Mouse (Mus musculus) limb, embryonic 14.5 days (tissue): ENCODE measurements at regions not wholly inside any gene's neighbourhood (a gene's known extent, or its start where the extent isn't known, plus 50 kb on each side); places are given as distances from the start of the nearest gene placed in this dataset.

Experiments used
- ATAC-seq: fragments of 200-750 bp; cut with Nextera tagmentation; 2 replicates; pipeline ENCODE4 v1.8.0; 2017; ENCODE audit warnings: low read depth, moderate number of reproducible peaks, moderate TSS enrichment; ENCODE audit not compliant: low FRiP score
- DNase-seq: peaks from one replicate; pipeline ENCODE4 v3.0.0-alpha.2; 2015; ENCODE audit warnings: low spot score
- H3K27ac ChIP-seq: fragments of 300-500 bp; sonication (generic); replicated peaks from 2 replicates; pipeline ENCODE4 v1.5.1; 2014; ENCODE audit warnings: low read depth, mild to moderate bottlenecking, low read length, moderate library complexity, mixed read lengths
- H3K27me3 ChIP-seq: fragments of 300-500 bp; sonication (generic); 2 replicates; pipeline ENCODE4 v1.6.1; 2014; ENCODE audit warnings: low read length, mixed read lengths; ENCODE audit not compliant: control insufficient read depth, insufficient read depth
- H3K36me3 ChIP-seq: fragments of 300-500 bp; sonication (generic); 2 replicates; pipeline ENCODE4 v1.6.1; 2014; ENCODE audit warnings: mild to moderate bottlenecking, low read length, moderate library complexity, mixed read lengths; ENCODE audit not compliant: control insufficient read depth, insufficient read depth
- H3K4me1 ChIP-seq: fragments of 300-500 bp; sonication (generic); 2 replicates; pipeline ENCODE4 v1.6.1; 2014; ENCODE audit warnings: antibody characterized with exemption, low read length, mixed read lengths; ENCODE audit not compliant: control insufficient read depth, insufficient read depth
- H3K4me2 ChIP-seq: fragments of 300-500 bp; sonication (generic); replicated peaks from 2 replicates; pipeline ENCODE4 v1.6.1; 2014; ENCODE audit warnings: low read depth, mild to moderate bottlenecking, low read length, moderate library complexity; ENCODE audit not compliant: severe bottlenecking
- H3K4me3 ChIP-seq: fragments of 300-500 bp; sonication (generic); replicated peaks from 2 replicates; pipeline ENCODE4 v1.5.1; 2014; ENCODE audit warnings: low read length
- H3K9ac ChIP-seq: fragments of 300-500 bp; sonication (generic); 2 replicates; pipeline ENCODE4 v1.6.1; 2014; ENCODE audit warnings: mild to moderate bottlenecking, low read depth, low read length, moderate library complexity; ENCODE audit not compliant: severe bottlenecking
- H3K9me3 ChIP-seq: fragments of 300-500 bp; sonication (generic); 2 replicates; pipeline ENCODE4 v1.6.1; 2016; ENCODE audit warnings: low read length; ENCODE audit not compliant: control insufficient read depth
- POLR2A ChIP-seq: fragments of 200-500 bp; IDR thresholded peaks from 2 replicates; pipeline ENCODE4 v1.8.0; 2012; ENCODE audit warnings: inconsistent platforms, mild to moderate bottlenecking, moderate library complexity, borderline replicate concordance; ENCODE audit not compliant: insufficient read depth, insufficient read length; ENCODE audit errors: extremely low read depth
- WGBS: fragments of 180-500 bp; shearing (Covaris S2); extraction: QIAGEN DNeasy Blood & Tissue Kit; methylation state at CpG from one replicate; pipeline ENCODE4 v1.1.7; 2014; 5-methylcytosine and 5-hydroxymethylcytosine counted together

DNA sequence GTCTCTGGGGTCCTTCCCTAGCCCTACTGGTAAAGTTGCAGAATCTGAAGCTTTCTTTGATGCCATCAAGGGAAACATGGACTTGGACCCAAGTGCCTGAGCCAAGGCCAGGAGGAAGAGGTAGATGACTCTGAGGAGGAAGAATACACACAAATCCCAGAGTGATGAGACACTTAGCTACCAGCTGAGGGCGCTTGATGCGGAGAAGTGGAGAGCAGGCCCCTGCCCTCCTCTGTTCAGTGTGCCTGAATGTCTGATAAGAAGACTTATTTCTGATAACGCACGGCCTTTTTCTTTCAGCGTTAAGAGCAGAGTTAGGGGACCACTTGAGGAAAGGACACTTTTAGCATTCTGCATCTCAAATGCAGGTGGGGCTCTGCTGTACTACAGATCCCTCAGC, 113.9 kb upstream of the 4931429L15Rik start:
- TF ChIP-seq POLR2A = no peak
- Histone ChIP-seq H3K36me3 (no peaks in the 10 kb centered on the region), H3K4me3 (no peak overlapping the region), H3K4me1 (no peaks in the 10 kb centered on the region), H3K4me2 (no peak overlapping the region), H3K27ac (no peak overlapping the region), H3K27me3 (no peaks in the 10 kb centered on the region), H3K9ac (no peak overlapping the region), H3K9me3 (0 out of 2 replicates have a peak, but pooled peaks cover 8% of the 10 kb centered on the region)
- ATAC-seq = no peak
- no peak for DNase-seq
- 87% methylated on average over 5 of the region's 5 CpGs for WGBS

DNA sequence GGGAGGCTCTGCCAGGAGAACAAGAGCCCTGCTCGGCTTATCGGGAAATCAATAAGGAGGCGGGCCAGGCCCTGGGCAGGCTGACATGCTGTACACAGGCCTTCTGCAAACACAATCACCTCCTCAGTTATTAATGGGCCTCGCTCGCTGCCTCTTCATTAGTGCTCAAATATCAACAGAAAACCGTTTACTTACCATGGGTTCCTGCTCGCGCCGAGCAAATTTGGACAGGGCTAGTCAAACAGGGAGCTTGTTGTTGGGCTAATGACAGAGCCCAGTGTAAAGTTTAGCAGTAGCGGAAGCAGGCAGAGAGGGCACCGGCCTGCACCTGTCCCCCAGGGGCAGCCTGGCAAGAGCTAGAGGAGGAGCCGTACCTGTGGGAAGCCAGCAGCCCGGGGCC, 111.3 kb upstream of the 4931429L15Rik start:
- no peak overlapping the region for H3K4me3 ChIP-seq
- H3K36me3 ChIP-seq = no peaks in the 10 kb centered on the region
- no peaks in the 10 kb centered on the region for H3K27me3 ChIP-seq
- DNase-seq = no peak
- H3K27ac ChIP-seq = no peak overlapping the region
- no peaks in the 10 kb centered on the region for H3K4me1 ChIP-seq
- H3K4me2 ChIP-seq = no peak overlapping the region
- no peak overlapping the region for H3K9ac ChIP-seq
- 0 out of 2 replicates have a peak, but pooled peaks cover 8% of the 10 kb centered on the region for H3K9me3 ChIP-seq
- ATAC-seq = no peak
- 58% methylated on average over 13 of the region's 13 CpGs for WGBS
- TF ChIP-seq POLR2A = no peak

DNA sequence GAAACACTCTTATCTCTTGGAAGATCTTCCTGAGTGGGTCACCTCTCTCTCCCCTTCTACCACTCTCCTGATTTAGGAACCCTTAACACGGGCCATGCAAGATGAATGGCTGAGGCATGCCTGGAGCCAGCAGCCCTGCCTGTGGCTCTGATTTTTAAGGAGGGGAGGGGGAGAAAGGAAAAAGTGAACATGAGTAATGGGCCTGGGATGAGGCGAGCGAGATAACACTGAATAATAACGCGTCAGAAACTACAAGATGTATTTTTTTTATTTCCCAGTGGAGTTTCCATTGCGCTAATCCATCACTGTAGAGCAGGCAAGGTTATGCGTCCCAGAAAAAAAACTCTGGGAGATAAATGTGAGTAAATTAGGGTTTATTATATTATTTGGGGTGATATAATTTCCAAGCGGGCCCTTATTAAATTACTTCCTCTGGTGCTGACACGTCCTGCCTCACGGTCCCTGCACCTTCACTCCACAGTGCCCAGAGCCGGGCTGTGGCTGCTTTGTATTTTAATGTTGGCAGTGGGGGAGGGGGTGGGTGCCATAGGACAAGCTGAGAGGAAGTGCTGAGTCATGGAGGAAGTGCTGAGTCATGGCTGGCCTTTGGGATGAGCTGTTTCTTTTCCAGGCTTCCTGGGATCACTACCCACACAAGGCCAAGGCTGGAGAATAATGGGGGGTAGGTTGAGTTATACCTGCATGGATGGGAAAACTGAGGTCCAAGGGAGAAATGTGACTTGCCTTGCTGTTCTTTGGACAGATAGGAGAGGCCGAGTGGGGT, 103.6 kb upstream of the 4931429L15Rik start:
- no peak overlapping the region for H3K4me2 ChIP-seq
- no peaks in the 10 kb centered on the region for H3K4me1 ChIP-seq
- H3K27me3 ChIP-seq = no peaks in the 10 kb centered on the region
- H3K9me3 ChIP-seq = no peaks in the 10 kb centered on the region
- DNase-seq = no peak
- no peak for ATAC-seq
- TF ChIP-seq POLR2A = no peak
- no peak overlapping the region for H3K4me3 ChIP-seq
- H3K36me3 ChIP-seq = no peaks in the 10 kb centered on the region
- no peak overlapping the region for H3K27ac ChIP-seq
- 72% methylated on average over 12 of the region's 12 CpGs for WGBS
- no peak overlapping the region for H3K9ac ChIP-seq

- no peak overlapping the region for H3K4me3 ChIP-seq
- no peak for TF ChIP-seq POLR2A
- H3K36me3 ChIP-seq = no peaks in the 10 kb centered on the region
- no peaks in the 10 kb centered on the region for H3K9me3 ChIP-seq
- no peaks in the 10 kb centered on the region for H3K27me3 ChIP-seq
- H3K4me2 ChIP-seq = no peak overlapping the region
- H3K4me1 ChIP-seq = no peaks in the 10 kb centered on the region
- H3K27ac ChIP-seq = no peak overlapping the region
- WGBS = 43% methylated on average over 7 of the region's 7 CpGs
- no peak for DNase-seq
- H3K9ac ChIP-seq = no peak overlapping the region
- ATAC-seq = no peak
These were observed 102.0 kb upstream of the 4931429L15Rik start for GRCm38 (mm10) chr9:46421688-46422274.

DNA sequence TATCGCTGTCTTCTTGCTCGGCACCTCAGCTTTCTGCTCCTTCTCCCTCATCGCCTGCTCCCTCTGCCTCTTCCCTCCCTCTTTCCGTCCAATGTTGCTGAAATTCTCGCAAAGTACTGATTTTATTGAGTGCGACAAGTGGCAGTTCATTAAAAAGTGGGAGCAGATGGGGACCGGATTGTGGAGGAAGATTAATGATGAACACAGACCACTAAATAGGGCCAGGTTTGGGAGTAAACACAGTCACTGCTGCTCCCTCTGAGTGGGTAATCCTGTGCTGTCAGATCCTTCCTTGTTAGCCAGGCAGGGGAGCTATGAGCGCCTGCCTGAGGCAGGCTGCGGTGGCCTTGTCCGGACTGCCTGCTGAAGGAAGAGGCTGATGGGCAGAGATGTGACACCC, 91.9 kb upstream of the 4931429L15Rik start:
- DNase-seq (no peak), ATAC-seq (no peak)
- H3K27ac ChIP-seq = no peak overlapping the region
- H3K4me3 ChIP-seq = no peak overlapping the region
- no peaks in the 10 kb centered on the region for H3K36me3 ChIP-seq
- no peaks in the 10 kb centered on the region for H3K27me3 ChIP-seq
- TF ChIP-seq POLR2A = no peak
- H3K9ac ChIP-seq = no peak overlapping the region
- H3K4me1 ChIP-seq = peaks cover 2% of the 10 kb centered on the region; the same call in 1 of the 2 replicates
- H3K4me2 ChIP-seq = no peak overlapping the region
- peaks cover 3% of the 10 kb centered on the region for H3K9me3 ChIP-seq
- 37% methylated on average over 10 of the region's 10 CpGs for WGBS
